Mouse (Mus musculus): ENCODE results near the gene Apaf1. TPM values are rescaled to one million over a fixed set of nuclear protein-coding genes. Genes with fewer than 3 reads are reported as not detected.

Gene Apaf1
- 17.3 and 19.7 TPM in 2 replicates for polyA plus RNA-seq (2015; fragmentation: Nextera tagmentation; extraction: Ambion mirVana)

GRCm38 (mm10) chr10:91082550-91083392 lies at the start of gene Apaf1, which contains the start of gene Ikbip:
Gene Apaf1 (minus strand): TSS chr10:91082770.
Gene Ikbip (plus strand): TSS chr10:91082940.
- peak; percentile 97 for ATAC-seq (replicated peaks; ENCODE audit: low FRiP score)
- peak within 1 kb of the TSS; percentile 89 for H3K9ac ChIP-seq
- peak within 1 kb of the TSS; percentile 94 for H3K27ac ChIP-seq
- H3K4me3 ChIP-seq (replicated peaks), result peak within 1 kb of the TSS; percentile 98
- no peaks in the 10 kb centered on the region for H3K9me3 ChIP-seq (replicated peaks)
- peak within 1 kb of the TSS; percentile 78 for H3K4me2 ChIP-seq
- WGBS, result under 1% methylated on average over 87 of the region's 87 CpGs
- no peaks in the 10 kb centered on the region for H3K27me3 ChIP-seq
- 0 out of 2 replicates have a peak, but pooled peaks cover 5% of the 10 kb centered on the region for H3K4me1 ChIP-seq
- H3K36me3 ChIP-seq, result peaks cover 13% of the 10 kb centered on the region

DNA sequence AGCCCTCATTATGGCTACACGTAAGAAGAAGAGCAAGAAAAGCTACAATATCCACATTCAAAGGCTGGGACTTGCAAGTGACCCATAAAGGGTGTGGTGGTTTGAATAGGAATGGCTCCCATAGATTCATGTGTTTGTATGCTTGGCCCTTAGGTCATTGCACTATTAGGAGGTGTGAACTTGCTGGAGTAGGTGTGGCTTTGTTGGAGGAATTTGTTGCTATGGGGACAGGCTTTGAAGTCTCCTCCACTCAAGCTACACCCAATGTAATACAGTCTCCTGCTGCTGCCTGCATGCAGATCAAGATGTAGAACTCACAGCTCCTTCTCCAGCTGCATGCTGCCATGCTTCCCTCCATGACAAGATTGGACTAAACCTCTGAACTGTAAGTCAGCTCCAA lies 49.0 kb upstream of the Apaf1 start:
- Histone ChIP-seq H3K36me3 (no peaks in the 10 kb centered on the region), H3K27me3 (no peaks in the 10 kb centered on the region), H3K4me2 (no peak overlapping the region), H3K27ac (no peak overlapping the region), H3K9me3 (replicated peaks) (no peaks in the 10 kb centered on the region), H3K4me3 (replicated peaks) (no peak overlapping the region), H3K9ac (no peak overlapping the region), H3K4me1 (0 out of 2 replicates have a peak, but pooled peaks cover 2% of the 10 kb centered on the region)
- 77% methylated on average over 1 of the region's 1 CpGs for WGBS
- no peak for ATAC-seq (replicated peaks; ENCODE audit: low FRiP score)

DNA sequence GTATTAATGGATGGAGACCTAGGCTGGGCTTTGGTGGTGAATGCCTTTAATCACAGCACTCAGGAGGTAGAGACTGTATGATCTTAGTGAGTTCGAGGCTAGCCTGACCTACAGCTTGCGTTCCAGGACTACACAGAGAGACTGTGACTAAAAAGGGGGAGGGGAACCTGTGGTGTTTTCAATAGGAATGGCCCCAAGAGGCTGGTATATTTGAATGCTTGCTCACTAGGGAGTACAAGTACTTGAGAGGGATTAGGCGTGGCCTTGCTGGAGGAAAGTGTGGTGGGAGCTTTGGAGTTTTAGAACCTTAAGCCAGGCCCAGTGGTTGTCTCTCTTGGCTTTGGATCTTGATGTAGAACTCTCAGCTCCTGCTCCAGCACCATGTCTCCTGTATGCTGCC lies 48.2 kb upstream of the Apaf1 start:
- WGBS, result 94% methylated on average over 3 of the region's 3 CpGs
- no peak overlapping the region for H3K27ac ChIP-seq
- 0 out of 2 replicates have a peak, but pooled peaks cover 2% of the 10 kb centered on the region for H3K4me1 ChIP-seq
- H3K9ac ChIP-seq, result no peak overlapping the region
- no peaks in the 10 kb centered on the region for H3K27me3 ChIP-seq
- H3K4me2 ChIP-seq, result no peak overlapping the region
- H3K4me3 ChIP-seq (replicated peaks), result no peak overlapping the region
- H3K36me3 ChIP-seq, result no peaks in the 10 kb centered on the region
- no peaks in the 10 kb centered on the region for H3K9me3 ChIP-seq (replicated peaks)
- no peak for ATAC-seq (replicated peaks; ENCODE audit: low FRiP score)

GRCm38 (mm10) chr10:91128551-91129160 lies 46.1 kb upstream of the Apaf1 start:
- ATAC-seq (replicated peaks; ENCODE audit: low FRiP score), result no peak
- H3K4me1 ChIP-seq, result peaks cover 6% of the 10 kb centered on the region; the same call in 1 of the 2 replicates
- no peak overlapping the region for H3K4me2 ChIP-seq
- no peaks in the 10 kb centered on the region for H3K27me3 ChIP-seq
- H3K9me3 ChIP-seq (replicated peaks), result no peaks in the 10 kb centered on the region
- WGBS, result 46% methylated on average over 1 of the region's 1 CpGs
- no peaks in the 10 kb centered on the region for H3K36me3 ChIP-seq
- H3K9ac ChIP-seq, result no peak overlapping the region
- H3K27ac ChIP-seq, result peak overlapping the region; percentile 10; the same call in 1 of the 2 replicates
- H3K4me3 ChIP-seq (replicated peaks), result no peak overlapping the region

DNA sequence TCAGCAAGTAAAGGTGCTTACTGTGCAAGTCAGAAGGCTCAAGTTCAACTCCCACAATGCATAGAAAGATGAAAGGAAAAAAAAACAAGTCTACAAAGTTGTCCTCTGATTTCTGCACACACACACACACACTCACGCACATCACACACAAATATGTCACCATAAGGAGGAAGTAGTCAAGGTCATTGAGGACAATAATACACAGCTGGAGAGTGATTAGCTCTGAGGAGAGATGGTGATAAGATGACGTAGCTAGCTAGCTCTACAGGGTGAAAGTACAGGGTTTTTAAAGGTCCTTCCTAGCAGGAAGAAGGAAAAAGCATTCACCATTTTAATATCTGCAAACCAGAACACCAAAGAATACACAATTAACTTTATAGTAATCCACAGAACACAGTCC lies 44.8 kb upstream of the Apaf1 start:
- no peaks in the 10 kb centered on the region for H3K27me3 ChIP-seq
- H3K27ac ChIP-seq, result no peak overlapping the region
- H3K4me1 ChIP-seq, result peaks cover 11% of the 10 kb centered on the region; the same call in 1 of the 2 replicates
- H3K36me3 ChIP-seq, result no peaks in the 10 kb centered on the region
- no peak overlapping the region for H3K4me3 ChIP-seq (replicated peaks)
- no peak overlapping the region for H3K9ac ChIP-seq
- 73% methylated on average over 2 of the region's 2 CpGs for WGBS
- ATAC-seq (replicated peaks; ENCODE audit: low FRiP score), result no peak
- H3K9me3 ChIP-seq (replicated peaks), result no peaks in the 10 kb centered on the region
- no peak overlapping the region for H3K4me2 ChIP-seq

DNA sequence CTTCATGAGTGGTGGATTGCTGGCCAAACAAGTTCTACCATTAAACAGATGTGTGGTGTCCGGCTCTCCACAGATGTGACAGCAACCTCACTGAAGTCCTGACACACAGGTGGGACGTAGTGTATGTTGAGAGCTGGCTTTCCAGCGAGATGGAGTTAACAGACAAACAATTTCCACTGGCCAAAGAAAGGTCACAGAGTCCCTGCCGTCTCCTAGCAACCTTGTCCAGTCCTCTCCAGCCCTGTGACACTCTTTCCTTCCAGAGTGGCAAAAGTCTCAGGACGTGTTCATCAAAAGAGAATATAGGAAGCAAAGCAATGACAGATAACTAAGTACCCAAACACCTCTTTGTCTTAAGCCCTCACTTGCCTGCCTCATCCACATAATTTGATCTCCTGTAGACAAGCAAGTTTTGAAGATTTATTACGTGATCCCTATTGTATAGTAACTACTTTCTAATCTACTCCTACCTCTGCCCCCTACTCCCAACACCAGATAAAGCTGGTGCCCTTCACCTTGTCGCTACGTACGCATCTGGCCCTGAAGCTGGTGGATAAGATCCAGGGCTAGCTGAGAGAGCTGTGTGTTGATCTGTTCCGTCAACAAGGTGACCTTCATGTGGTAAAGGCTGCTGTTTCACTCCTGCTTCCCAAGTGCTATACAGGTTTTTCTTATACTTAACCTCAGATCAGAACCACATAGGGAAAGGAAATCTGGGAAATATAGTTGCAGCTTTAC lies 44.2 kb upstream of the Apaf1 start:
- 61% methylated on average over 10 of the region's 10 CpGs for WGBS
- Histone ChIP-seq H3K4me3 (replicated peaks) (no peak overlapping the region), H3K9ac (no peak overlapping the region), H3K27ac (no peak overlapping the region; the same call in 1 of the 2 replicates), H3K27me3 (no peaks in the 10 kb centered on the region), H3K4me1 (peaks cover 17% of the 10 kb centered on the region; the same call in 1 of the 2 replicates), H3K4me2 (no peak overlapping the region), H3K9me3 (replicated peaks) (no peaks in the 10 kb centered on the region), H3K36me3 (peaks cover 4% of the 10 kb centered on the region)
- ATAC-seq (replicated peaks; ENCODE audit: low FRiP score), result no peak

- Histone ChIP-seq H3K27ac (peak within 1 kb of the TSS; percentile 94), H3K4me3 (replicated peaks) (peak within 1 kb of the TSS; percentile 83), H3K9ac (peak within 1 kb of the TSS; percentile 90), H3K27me3 (no peaks in the 10 kb centered on the region), H3K4me2 (peak within 1 kb of the TSS; percentile 62), H3K4me1 (peaks cover 24% of the 10 kb centered on the region; the same call in 1 of the 2 replicates), H3K36me3 (peaks cover 28% of the 10 kb centered on the region), H3K9me3 (replicated peaks) (no peaks in the 10 kb centered on the region)
- 11% methylated on average over 59 of the region's 59 CpGs for WGBS
- ATAC-seq (replicated peaks; ENCODE audit: low FRiP score), result peak; percentile 99
Measured at GRCm38 (mm10) chr10:91123828-91124822, 41.6 kb upstream of the Apaf1 start, which contains the start of gene Slc25a3. Gene Slc25a3 (minus strand): TSS chr10:91124059.

DNA sequence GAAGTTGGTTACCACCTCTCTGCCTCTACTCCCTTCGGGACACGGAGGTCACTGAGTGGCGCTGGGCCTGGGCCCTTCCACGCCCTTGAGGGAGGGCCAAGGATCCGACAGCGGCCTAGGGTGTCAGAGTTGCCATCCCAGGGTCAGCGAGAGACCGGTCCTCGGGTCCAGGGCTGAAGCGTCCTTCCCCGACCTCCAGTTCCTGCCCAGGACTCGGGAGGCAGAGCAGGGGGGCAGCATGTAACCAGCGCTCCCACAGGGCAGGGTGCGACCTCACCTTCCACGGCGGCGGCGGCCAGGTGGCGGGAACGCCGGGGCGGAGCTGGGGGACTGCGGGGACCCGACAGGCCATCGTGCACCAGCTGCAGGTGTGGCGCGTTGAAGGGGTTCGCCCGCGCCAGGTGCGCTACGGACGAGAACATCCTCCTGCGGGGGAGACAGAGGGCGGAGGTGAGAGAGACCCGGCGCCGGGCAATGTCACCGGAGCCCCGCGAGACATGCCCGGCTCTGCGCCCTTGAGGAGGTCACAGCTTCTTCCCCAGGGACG lies 40.8 kb upstream of the Apaf1 start:
- no peaks in the 10 kb centered on the region for H3K27me3 ChIP-seq
- H3K36me3 ChIP-seq, result peaks cover 36% of the 10 kb centered on the region
- peak overlapping the region; percentile 94 for H3K27ac ChIP-seq
- peak overlapping the region; percentile 90 for H3K9ac ChIP-seq
- peak; percentile 73 for ATAC-seq (replicated peaks; ENCODE audit: low FRiP score)
- no peaks in the 10 kb centered on the region for H3K9me3 ChIP-seq (replicated peaks)
- H3K4me3 ChIP-seq (replicated peaks), result peak overlapping the region; percentile 83
- H3K4me2 ChIP-seq, result peak overlapping the region; percentile 62
- peaks cover 21% of the 10 kb centered on the region; the same call in 1 of the 2 replicates for H3K4me1 ChIP-seq
- WGBS, result under 1% methylated on average over 44 of the region's 44 CpGs

DNA sequence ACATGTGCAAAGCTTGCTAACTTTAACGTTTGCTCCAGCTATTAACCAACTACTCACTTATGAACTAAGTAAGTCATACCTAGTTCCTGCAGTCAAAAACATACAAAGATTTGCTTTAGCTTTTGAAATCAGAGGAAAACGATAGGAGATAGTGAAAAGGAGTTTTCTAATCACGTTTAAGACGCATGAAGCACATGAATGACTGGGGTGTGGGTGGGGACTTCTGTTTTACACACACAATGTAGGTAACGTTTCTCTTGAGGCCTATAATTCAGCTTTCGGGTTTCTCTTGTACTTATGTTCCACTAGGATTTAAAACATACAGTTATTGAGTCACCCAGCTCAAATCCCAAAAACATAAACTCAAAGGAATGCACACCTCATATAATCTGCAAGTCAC lies 40.1 kb upstream of the Apaf1 start:
- Histone ChIP-seq H3K9ac (peak overlapping the region; percentile 90), H3K27me3 (no peaks in the 10 kb centered on the region), H3K4me2 (peak overlapping the region; percentile 62), H3K4me3 (replicated peaks) (peak overlapping the region; percentile 83), H3K4me1 (peaks cover 21% of the 10 kb centered on the region; the same call in 1 of the 2 replicates), H3K27ac (no peak overlapping the region), H3K9me3 (replicated peaks) (no peaks in the 10 kb centered on the region), H3K36me3 (peaks cover 43% of the 10 kb centered on the region)
- ATAC-seq (replicated peaks; ENCODE audit: low FRiP score), result no peak
- 30% methylated on average over 6 of the region's 6 CpGs for WGBS

- Histone ChIP-seq H3K36me3 (peaks cover 94% of the 10 kb centered on the region), H3K4me2 (no peak overlapping the region), H3K4me3 (replicated peaks) (no peak overlapping the region), H3K27me3 (no peaks in the 10 kb centered on the region), H3K9ac (no peak overlapping the region), H3K27ac (no peak overlapping the region), H3K4me1 (peaks cover 9% of the 10 kb centered on the region; the same call in 1 of the 2 replicates), H3K9me3 (replicated peaks) (no peaks in the 10 kb centered on the region)
- 0 out of 2 replicates have a peak, but pooled peaks have one; percentile 22 for ATAC-seq (replicated peaks; ENCODE audit: low FRiP score)
- WGBS, result 94% methylated on average over 12 of the region's 12 CpGs
Measured at GRCm38 (mm10) chr10:91116958-91117357, 34.4 kb upstream of the Apaf1 start.

Measured in kidney, embryonic 15.5 days (tissue).